Mouse (Mus musculus): ENCODE results near the gene Actr10.

DNA sequence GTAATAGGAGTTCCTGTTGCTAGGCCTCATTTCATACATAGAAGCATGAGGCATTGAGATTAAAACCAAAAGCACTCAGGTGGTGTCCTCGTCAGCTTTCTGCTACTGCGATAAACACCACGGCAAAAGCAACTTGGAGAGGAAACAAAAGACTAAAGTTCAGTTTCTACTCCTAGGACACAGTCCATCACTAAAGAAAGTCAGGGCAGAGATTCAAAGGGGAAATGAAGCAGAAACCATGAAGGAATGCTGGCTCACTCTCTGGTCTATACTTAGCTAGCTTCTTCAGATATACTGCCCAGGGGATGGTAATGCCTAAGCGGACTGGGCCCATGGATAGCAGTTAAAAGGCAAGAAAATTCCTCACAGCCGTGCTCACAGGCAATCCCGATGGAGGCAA, 63.8 kb downstream of the Actr10 start:
- TF ChIP-seq CTCF (conservative IDR thresholded peaks at IDR 0.05; ENCODE audit: low read length) = no peak
- no peak for TF ChIP-seq NANOG (IDR thresholded peaks at IDR 0.05; ENCODE audit: borderline replicate concordance, low read length)
